Mouse (Mus musculus) C2C12 (cell line): ENCODE measurements around the gene B4galt3.

ENCODE experiments used
- CEBPB ChIP-seq: IDR thresholded peaks from one replicate; pipeline ENCODE4 v1.6.1; 2011; ENCODE audit warnings: low read depth, mild to moderate bottlenecking, control low read depth, moderate library complexity
- CTCF ChIP-seq: IDR thresholded peaks from one replicate; pipeline ENCODE4 v1.5.1; 2011; ENCODE audit not compliant: control insufficient read depth, insufficient read depth, insufficient read length
- MAX ChIP-seq: IDR thresholded peaks from one replicate; pipeline ENCODE4 v1.6.1; 2011; ENCODE audit warnings: mild to moderate bottlenecking, control low read depth
- MYOG ChIP-seq: IDR thresholded peaks from one replicate; pipeline ENCODE4 v1.6.1; 2011; ENCODE audit not compliant: control insufficient read depth, insufficient read length; ENCODE audit errors: extremely low read depth

- TF ChIP-seq CTCF (no peak), MAX (no peak), MYOG (no peak), CEBPB (no peak)
These were observed 28.1 kb downstream of the B4galt3 start for GRCm38 (mm10) chr1:171298226-171298625.
